Mouse (Mus musculus): ENCODE measurements around the gene Cep104.

- no peak for TF ChIP-seq CTCF (IDR thresholded peaks at IDR 0.05; ENCODE audit: extremely low read depth, insufficient read length, insufficient replicate concordance, low read depth, low read length)
- TF ChIP-seq POLR2A (IDR thresholded peaks at IDR 0.05; ENCODE audit: low read depth, low read length), result no peak
These were observed 49.9 kb downstream of the Cep104 start for GRCm38 (mm10) chr4:154024729-154025521.
